Comparison of ENCODE assay signal across 9 mouse cellular contexts in the genomic region with DNA sequence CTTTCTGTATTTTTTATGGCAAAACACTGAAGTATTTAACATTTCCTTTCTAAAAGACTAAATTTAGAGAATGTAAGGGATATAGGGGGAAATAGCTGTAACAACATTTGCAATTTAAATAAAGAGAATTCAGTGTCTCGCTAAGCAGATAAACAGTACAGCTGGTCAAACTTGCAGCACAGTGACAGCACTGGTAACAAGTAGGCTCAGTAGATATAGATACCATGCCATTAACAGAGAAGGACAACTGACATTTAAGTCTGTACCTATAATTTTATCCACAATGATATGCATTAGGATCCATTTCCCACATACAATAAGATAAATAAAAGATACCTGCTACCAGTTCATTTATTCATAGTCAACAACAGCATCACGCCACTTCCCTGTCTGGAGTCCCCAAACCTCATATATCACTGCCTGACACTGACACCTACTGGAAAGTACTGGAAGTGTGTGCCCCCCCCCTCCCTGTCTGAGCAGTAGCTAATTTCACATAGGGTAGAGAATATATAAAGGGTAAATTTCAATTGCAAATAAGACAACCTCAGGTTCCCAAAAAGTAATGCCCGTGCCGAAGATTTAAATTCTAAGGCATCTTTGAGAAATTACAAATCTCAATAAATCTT.
DNase-seq lines count a peak whose midpoint lies in the region; ATAC-seq and TF ChIP-seq lines count a peak whose summit lies in the region.
"Had no signal": no experiment of that assay in that cellular context is flagged by ENCODE, and none has a peak within 500 bp of the region (broad histone marks: within the 10 kb centered on the region; RNA-seq: fewer than 3 reads in every experiment).

No protein-coding gene starts in this region.

- H3K9me3 ChIP-seq in hindbrain, embryonic 16.5 days (ENCODE audit: control insufficient read depth, low read length) = no peaks in the 10 kb centered on the region
- H3K9me3 ChIP-seq in liver, embryonic 11.5 days (ENCODE audit: control insufficient read depth, low read length) = no peaks in the 10 kb centered on the region
- H3K9me3 ChIP-seq in neural tube, embryonic 14.5 days (ENCODE audit: control insufficient read depth, low read length) = no peaks in the 10 kb centered on the region

- in situ Hi-C loops in Patski (cut with MboI; ENCODE audit: low pct_unique_long_range_greater_than_20kb) = loop anchor here (25.0 kb wide), 1 partner anchor 775 kb away; no protein-coding TSS in a partner anchor

- CTCF ChIA-PET in Patski (lab: Charles Lee) = interaction anchor here (0.8 to 1.0 kb wide), 4 partner anchors 15 to 196 kb away, joined by 3 to 4 read pairs (median 4); no protein-coding TSS in a partner anchor

- peak; percentile 20 for DNase-seq in layer of hippocampus, adult 11-12 months (ENCODE audit: low spot score)
- no peak for DNase-seq in layer of hippocampus, adult 8-10 months (ENCODE audit: low spot score in 2 of 2)
- DNase-seq in Patski (ENCODE audit: low read depth, low spot score) = no peak
- DNase-seq in embryo, embryonic 9.5 days (ENCODE audit: extremely low spot score) = peak; percentile 75
- DNase-seq in liver, embryonic 11.5 days (ENCODE audit: low spot score) = peak; percentile 50
- DNase-seq in ovary, postnatal 10 days (ENCODE audit: low spot score) = no peak

- H3K27ac ChIP-seq in hindbrain, embryonic 16.5 days (ENCODE audit: low read depth, low read length) = no peak overlapping the region
- no peak overlapping the region for H3K27ac ChIP-seq in liver, embryonic 11.5 days (ENCODE audit: low read depth, low read length)
- no peak overlapping the region for H3K27ac ChIP-seq in neural tube, embryonic 14.5 days (ENCODE audit: low read depth, low read length)

- ATAC-seq in Patski = no peak
- peak; percentile 90 for ATAC-seq in hindbrain, embryonic 16.5 days
- peak; percentile 49; the same call in 1 of the 2 replicates for ATAC-seq in liver, embryonic 11.5 days (replicated peaks; ENCODE audit: low FRiP score)
- ATAC-seq in neural tube, embryonic 14.5 days (ENCODE audit: low read depth) = peak; percentile 84

- 15% methylated on average over 4 of the region's 4 CpGs for WGBS in hindbrain, embryonic 16.5 days
- 29% methylated on average over 4 of the region's 4 CpGs for WGBS in liver, embryonic 11.5 days
- WGBS in neural tube, embryonic 14.5 days = 17% methylated on average over 4 of the region's 4 CpGs

- H3K36me3 ChIP-seq in hindbrain, embryonic 16.5 days (ENCODE audit: control insufficient read depth, insufficient read depth, low read length) = no peaks in the 10 kb centered on the region
- H3K36me3 ChIP-seq in liver, embryonic 11.5 days (ENCODE audit: control insufficient read depth, insufficient read depth, low read length) = no peaks in the 10 kb centered on the region; the same call in 1 of the 2 replicates
- no peaks in the 10 kb centered on the region for H3K36me3 ChIP-seq in neural tube, embryonic 14.5 days (ENCODE audit: control insufficient read depth, insufficient read depth, low read length)

- TF ChIP-seq CTCF in Patski (IDR thresholded peaks at IDR 0.05) = peak; percentile 71

- H3K4me1 ChIP-seq in hindbrain, embryonic 16.5 days (ENCODE audit: control insufficient read depth, insufficient read depth, low read depth, low read length) = peaks cover 2% of the 10 kb centered on the region; the same call in 1 of the 2 replicates
- no peaks in the 10 kb centered on the region for H3K4me1 ChIP-seq in liver, embryonic 11.5 days (replicated peaks; ENCODE audit: control insufficient read depth, insufficient read depth, low read length)
- no peaks in the 10 kb centered on the region for H3K4me1 ChIP-seq in neural tube, embryonic 14.5 days (ENCODE audit: control insufficient read depth, insufficient read depth, low read length)

- H3K4me2 ChIP-seq in hindbrain, embryonic 16.5 days (ENCODE audit: low read length) = peak overlapping the region; percentile 45
- no peak overlapping the region for H3K4me2 ChIP-seq in liver, embryonic 11.5 days
- H3K4me2 ChIP-seq in neural tube, embryonic 14.5 days (ENCODE audit: low read depth, low read length) = peak overlapping the region; percentile 29

- no peaks in the 10 kb centered on the region for H3K27me3 ChIP-seq in Patski
- H3K27me3 ChIP-seq in hindbrain, embryonic 16.5 days (replicated peaks; ENCODE audit: control insufficient read depth, insufficient read depth, low read length) = no peaks in the 10 kb centered on the region
- no peaks in the 10 kb centered on the region for H3K27me3 ChIP-seq in liver, embryonic 11.5 days (replicated peaks; ENCODE audit: control insufficient read depth, insufficient read depth, low read length)
- H3K27me3 ChIP-seq in neural tube, embryonic 14.5 days (ENCODE audit: control insufficient read depth, insufficient read depth, low read length) = no peaks in the 10 kb centered on the region

- POLR2A ChIA-PET in Patski (lab: Charles Lee) = interaction anchor here (0.6 to 0.7 kb wide), 3 partner anchors 24 to 1474 kb away, joined by 3 to 6 read pairs (median 3); no protein-coding TSS in a partner anchor

- peak overlapping the region; percentile 24 for H3K4me3 ChIP-seq in hindbrain, embryonic 16.5 days (ENCODE audit: low read length)
- H3K4me3 ChIP-seq in liver, embryonic 11.5 days (ENCODE audit: low read depth, low read length) = no peak overlapping the region
- peak overlapping the region; percentile 19; the same call in 1 of the 2 replicates for H3K4me3 ChIP-seq in neural tube, embryonic 14.5 days (ENCODE audit: low read depth, low read length)
- H3K4me3 ChIP-seq: myocyte had no signal

- no peak overlapping the region for H3K9ac ChIP-seq in hindbrain, embryonic 16.5 days (ENCODE audit: low read depth, low read length)
- no peak overlapping the region for H3K9ac ChIP-seq in liver, embryonic 11.5 days (ENCODE audit: low read depth, low read length)
- H3K9ac ChIP-seq in neural tube, embryonic 14.5 days (replicated peaks; ENCODE audit: low read depth, low read length) = no peak overlapping the region

Comparison
In these comparisons a context has a peak if more than half of its experiments do, and no peak if none do; other contexts are left out.
1. DNase-seq: peak in layer of hippocampus, adult 11-12 months (single experiment), embryo, embryonic 9.5 days (single experiment) and liver, embryonic 11.5 days (single experiment); none in layer of hippocampus, adult 8-10 months (0 of 2), Patski (single experiment) and ovary, postnatal 10 days (single experiment).